Mouse (Mus musculus): Measurements from ENCODE around the gene Olfr1049. TPM values are rescaled to one million over a fixed set of nuclear protein-coding genes. Genes with fewer than 3 reads are reported as not detected.
"Not testable (repeated sequence)": the region's sequence is repeated elsewhere in the genome, so short reads cannot be mapped to it uniquely, and the experiment has no call there.

The Olfr1049 gene
- polyA plus RNA-seq (2012; rRNA removed): not detected in 2 replicates

GRCm38 (mm10) chr2:86258228-86258627 lies at the start of gene Olfr1049:
Olfr1049 (minus strand) TSS chr2:86258328.
- not testable (repeated sequence) for DNase-seq (ENCODE audit: low read depth)

DNA sequence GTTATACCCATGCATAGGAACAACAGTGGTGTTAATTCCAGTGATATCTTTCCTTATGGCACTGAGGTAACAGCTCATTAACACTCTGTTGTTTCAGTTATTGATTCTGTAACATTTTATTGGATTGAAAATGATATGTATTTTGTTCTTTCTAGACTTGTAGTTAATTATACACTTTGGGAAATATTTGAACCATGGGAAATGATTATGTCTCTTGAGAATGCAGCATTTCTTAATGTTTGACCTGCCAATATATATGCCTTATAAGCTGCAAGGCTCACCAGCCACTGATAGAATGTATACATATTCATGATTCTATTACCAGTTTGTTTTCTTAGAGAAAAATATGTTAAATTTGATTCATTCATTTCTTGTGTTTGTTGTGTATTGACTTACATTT lies 34.0 kb upstream of the Olfr1049 start, which contains the start of gene Olfr1052:
TSS of gene Olfr1052 (plus strand) at position 301 of the 400 bp plus-strand sequence.
- no peak for TF ChIP-seq POLR2A (IDR thresholded peaks at IDR 0.05; ENCODE audit: borderline replicate concordance, extremely low read depth, insufficient read depth, insufficient read length, poor library complexity, severe bottlenecking)

DNA sequence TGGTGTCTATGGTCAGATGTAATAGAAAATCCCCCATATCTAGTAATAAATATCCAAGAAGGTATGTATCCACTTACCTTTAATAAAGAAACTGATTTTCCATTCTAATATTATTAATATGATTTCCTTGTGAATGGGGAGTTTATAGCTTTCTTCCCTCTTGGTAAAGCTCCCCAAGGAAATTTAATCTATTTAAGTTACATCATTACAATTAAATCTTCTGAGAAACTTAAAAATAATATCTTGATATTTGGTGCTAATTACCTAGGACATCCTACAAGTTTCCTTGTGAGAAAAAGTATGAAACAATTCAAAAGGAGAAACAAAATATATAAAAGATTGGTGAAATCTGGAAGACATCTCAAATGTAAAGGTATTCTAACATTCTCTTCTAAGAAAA lies 20.9 kb upstream of the Olfr1049 start, which contains the start of gene Olfr1051:
TSS of gene Olfr1051 (minus strand) at position 101 of the 400 bp plus-strand sequence.
- not testable (repeated sequence) for DNase-seq (ENCODE audit: low read depth)

More for the DNA sequence above, 34.0 kb upstream of the Olfr1049 start, which contains the start of gene Olfr1052:
- no peak for DNase-seq (ENCODE audit: low read depth)

- TF ChIP-seq CTCF (IDR thresholded peaks at IDR 0.05; ENCODE audit: borderline replicate concordance, extremely low read depth, insufficient read depth, insufficient read length) (no peak), POLR2A (IDR thresholded peaks at IDR 0.05; ENCODE audit: borderline replicate concordance, extremely low read depth, insufficient read depth, insufficient read length, poor library complexity, severe bottlenecking) (no peak)
Measured at GRCm38 (mm10) chr2:86240189-86240588, 17.9 kb downstream of the Olfr1049 start, which contains the start of gene Olfr1048. Olfr1048 (minus strand) TSS chr2:86240289.

GRCm38 (mm10) chr2:86231301-86231700 lies 26.8 kb downstream of the Olfr1049 start, which contains the start of gene Olfr1047:
Olfr1047 (minus strand) TSS chr2:86231401.
- no peak for TF ChIP-seq POLR2A (IDR thresholded peaks at IDR 0.05; ENCODE audit: borderline replicate concordance, extremely low read depth, insufficient read depth, insufficient read length, poor library complexity, severe bottlenecking)
- TF ChIP-seq CTCF (IDR thresholded peaks at IDR 0.05; ENCODE audit: borderline replicate concordance, extremely low read depth, insufficient read depth, insufficient read length): no peak
- no peak for DNase-seq (ENCODE audit: low read depth)

More at GRCm38 (mm10) chr2:86240189-86240588, 17.9 kb downstream of the Olfr1049 start, which contains the start of gene Olfr1048:
- DNase-seq (ENCODE audit: low read depth): no peak

- TF ChIP-seq CTCF (IDR thresholded peaks at IDR 0.05; ENCODE audit: borderline replicate concordance, extremely low read depth, insufficient read depth, insufficient read length) (no peak), POLR2A (IDR thresholded peaks at IDR 0.05; ENCODE audit: borderline replicate concordance, extremely low read depth, insufficient read depth, insufficient read length, poor library complexity, severe bottlenecking) (no peak)
- no peak for DNase-seq (ENCODE audit: low read depth)
Measured at GRCm38 (mm10) chr2:86219214-86219613, 38.9 kb downstream of the Olfr1049 start, which contains the start of gene Olfr1046. Olfr1046 (minus strand) TSS chr2:86219314.

Other genes with a start within 250 kb of the Olfr1049 start
- gene Olfr1033, start 237.7 kb downstream of the Olfr1049 start, polyA plus RNA-seq (2012; rRNA removed): 0.04 and 0.06 TPM in 2 replicates
- gene Olfr1034, start 212.5 kb downstream of the Olfr1049 start, polyA plus RNA-seq (2012; rRNA removed): not detected in 2 replicates
- not detected in 2 replicates for gene Olfr1036, start 184.3 kb downstream of the Olfr1049 start, polyA plus RNA-seq (2012; rRNA removed)
- gene Olfr1037, start 170.9 kb downstream of the Olfr1049 start, polyA plus RNA-seq (2012; rRNA removed): not detected in 2 replicates
- gene Olfr1039, start 122.4 kb downstream of the Olfr1049 start, polyA plus RNA-seq (2012; rRNA removed): not detected in 2 replicates
- not detected in 2 replicates for gene Olfr1040, start 111.6 kb downstream of the Olfr1049 start, polyA plus RNA-seq (2012; rRNA removed)
- not detected in 2 replicates for gene Olfr1042, start 96.5 kb downstream of the Olfr1049 start, polyA plus RNA-seq (2012; rRNA removed)
- gene Olfr1043, start 90.8 kb downstream of the Olfr1049 start, polyA plus RNA-seq (2012; rRNA removed): not detected in 2 replicates
- gene Olfr1044, start 80.5 kb downstream of the Olfr1049 start, polyA plus RNA-seq (2012; rRNA removed): not detected in 2 replicates
- gene Olfr52, start 72.6 kb downstream of the Olfr1049 start, polyA plus RNA-seq (2012; rRNA removed): not detected in 2 replicates
- not detected in 2 replicates for gene Olfr1045, start 55.3 kb downstream of the Olfr1049 start, polyA plus RNA-seq (2012; rRNA removed)
- not detected in 2 replicates for gene Olfr1046, start 39.0 kb downstream of the Olfr1049 start, polyA plus RNA-seq (2012; rRNA removed)
- not detected in 2 replicates for gene Olfr1047, start 26.9 kb downstream of the Olfr1049 start, polyA plus RNA-seq (2012; rRNA removed)
- not detected in 2 replicates for gene Olfr1048, start 18.0 kb downstream of the Olfr1049 start, polyA plus RNA-seq (2012; rRNA removed)
- gene Olfr1051, start 20.8 kb upstream of the Olfr1049 start, polyA plus RNA-seq (2012; rRNA removed): not detected in 2 replicates
- gene Olfr1052, start 34.1 kb upstream of the Olfr1049 start, polyA plus RNA-seq (2012; rRNA removed): not detected in 2 replicates
- gene Olfr1053, start 57.0 kb upstream of the Olfr1049 start, polyA plus RNA-seq (2012; rRNA removed): not detected in 2 replicates
- not detected in 2 replicates for gene Olfr1054, start 77.1 kb upstream of the Olfr1049 start, polyA plus RNA-seq (2012; rRNA removed)
- not detected in 2 replicates for gene Olfr1055, start 92.0 kb upstream of the Olfr1049 start, polyA plus RNA-seq (2012; rRNA removed)
- not detected in 2 replicates for gene Olfr1056, start 104.1 kb upstream of the Olfr1049 start, polyA plus RNA-seq (2012; rRNA removed)
- gene Olfr1057, start 120.1 kb upstream of the Olfr1049 start, polyA plus RNA-seq (2012; rRNA removed): not detected in 2 replicates
- not detected in 2 replicates for gene Olfr1058, start 130.2 kb upstream of the Olfr1049 start, polyA plus RNA-seq (2012; rRNA removed)
- gene Olfr1061, start 155.7 kb upstream of the Olfr1049 start, polyA plus RNA-seq (2012; rRNA removed): not detected in 2 replicates
- not detected in 2 replicates for gene Olfr1062, start 168.4 kb upstream of the Olfr1049 start, polyA plus RNA-seq (2012; rRNA removed)
- not detected in 2 replicates for gene Olfr1065, start 192.3 kb upstream of the Olfr1049 start, polyA plus RNA-seq (2012; rRNA removed)
- not detected in 2 replicates for gene Olfr1066, start 197.9 kb upstream of the Olfr1049 start, polyA plus RNA-seq (2012; rRNA removed)
- not detected in 2 replicates for gene Olfr228, start 229.1 kb upstream of the Olfr1049 start, polyA plus RNA-seq (2012; rRNA removed)